Mouse (Mus musculus): ENCODE data around the gene Zfhx3. TPM values are rescaled to one million over a fixed set of nuclear protein-coding genes. Genes with fewer than 3 reads are reported as not detected.

Gene Zfhx3
- polyA plus RNA-seq, 1 experiment from 2014 or later, result 6.2 TPM

DNA sequence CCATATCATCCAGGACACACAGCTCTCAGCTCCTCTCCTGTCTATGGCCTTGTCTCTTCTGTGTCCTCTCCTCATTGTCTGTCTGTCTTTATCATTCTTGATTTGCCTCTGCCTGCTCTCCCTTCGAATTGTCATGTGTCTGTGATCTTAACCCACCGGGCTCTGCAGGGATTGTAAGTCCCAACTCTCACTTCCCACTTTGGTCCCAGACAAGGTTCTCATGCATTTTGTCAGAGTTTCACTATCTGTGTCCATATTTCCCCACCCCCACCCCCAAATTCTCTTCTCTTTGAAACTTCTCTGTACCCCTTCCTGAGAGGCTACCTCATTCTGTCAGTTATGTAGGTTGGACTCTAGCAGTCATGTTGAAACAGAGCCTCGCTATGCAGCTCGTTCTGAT is 579.6 kb downstream of the Zfhx3 start:
- Histone ChIP-seq H3K4me2 (no peak overlapping the region), H3K27ac (replicated peaks) (no peak overlapping the region), H3K9ac (no peak overlapping the region), H3K27me3 (replicated peaks) (no peaks in the 10 kb centered on the region), H3K4me1 (no peaks in the 10 kb centered on the region), H3K9me3 (no peaks in the 10 kb centered on the region), H3K36me3 (no peaks in the 10 kb centered on the region), H3K4me3 (no peak overlapping the region)
- 78% methylated on average over 4 of the region's 4 CpGs for WGBS
- no peak for ATAC-seq (ENCODE audit: extremely low read depth, insufficient number of reproducible peaks, low FRiP score, low TSS enrichment)

DNA sequence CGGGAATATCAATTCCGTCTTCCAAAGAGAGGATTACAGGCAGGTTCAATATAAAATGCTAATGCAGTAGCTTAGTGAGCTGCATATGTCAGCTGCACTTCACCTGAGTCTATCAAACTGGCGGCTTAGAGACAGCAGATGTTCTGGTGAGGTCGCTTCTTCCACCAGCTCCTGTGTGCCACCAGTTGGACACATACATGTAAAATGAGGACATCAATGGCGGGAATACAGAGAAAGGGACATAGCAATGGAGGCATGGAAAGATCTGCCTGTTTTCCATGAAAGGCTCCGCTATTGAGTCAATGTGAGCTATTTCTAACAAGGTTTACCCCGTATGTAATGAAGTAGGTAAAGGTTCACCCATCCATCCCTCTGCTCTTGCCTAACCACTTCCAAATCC is 587.0 kb downstream of the Zfhx3 start:
- Histone ChIP-seq H3K9me3 (no peaks in the 10 kb centered on the region), H3K27ac (replicated peaks) (no peak overlapping the region), H3K27me3 (replicated peaks) (peaks cover 4% of the 10 kb centered on the region; the same call in 1 of the 2 replicates), H3K36me3 (no peaks in the 10 kb centered on the region), H3K4me3 (no peak overlapping the region), H3K4me1 (no peaks in the 10 kb centered on the region), H3K4me2 (no peak overlapping the region), H3K9ac (no peak overlapping the region)
- WGBS, result 88% methylated on average over 7 of the region's 7 CpGs
- no peak for ATAC-seq (ENCODE audit: extremely low read depth, insufficient number of reproducible peaks, low FRiP score, low TSS enrichment)

DNA sequence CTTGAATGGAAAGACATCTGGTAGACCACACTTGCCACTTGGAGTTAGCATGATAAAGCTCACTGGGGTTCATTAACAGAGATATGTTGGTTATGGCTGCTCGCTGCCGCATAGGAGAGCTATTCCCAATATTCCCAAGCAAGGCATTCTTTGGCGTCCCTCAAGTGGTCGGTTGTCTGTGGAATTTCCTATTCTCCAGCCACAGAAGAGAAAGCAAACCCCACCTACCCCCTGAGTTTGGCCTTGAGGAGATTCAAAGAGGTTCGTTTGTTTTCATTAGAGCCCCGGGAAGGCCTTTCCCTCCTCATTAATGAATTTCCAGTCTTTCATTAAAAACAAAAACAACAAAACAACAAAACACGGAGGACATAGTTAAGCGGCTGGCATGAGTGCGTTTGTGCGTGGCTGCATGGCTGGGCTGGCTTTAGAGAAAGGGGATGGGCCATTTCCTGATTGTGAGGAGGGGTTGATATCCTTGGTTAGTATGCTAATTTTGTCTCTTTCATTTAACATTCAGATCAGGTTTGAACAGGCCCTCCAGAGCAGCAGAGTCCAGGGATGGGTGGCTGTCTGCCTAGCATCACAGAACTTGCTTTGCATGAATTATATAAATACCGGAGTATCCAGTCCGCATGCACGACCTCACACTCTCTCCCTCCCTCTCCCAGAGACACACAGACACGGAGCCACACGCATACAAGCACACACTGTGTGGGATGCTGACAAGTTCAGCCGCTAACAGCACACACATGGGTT is 592.9 kb downstream of the Zfhx3 start:
- peaks cover 12% of the 10 kb centered on the region for H3K4me1 ChIP-seq
- H3K36me3 ChIP-seq, result no peaks in the 10 kb centered on the region
- H3K4me2 ChIP-seq, result no peak overlapping the region
- no peak overlapping the region for H3K9ac ChIP-seq
- WGBS, result 76% methylated on average over 16 of the region's 16 CpGs
- no peak overlapping the region for H3K4me3 ChIP-seq
- no peaks in the 10 kb centered on the region for H3K9me3 ChIP-seq
- ATAC-seq (ENCODE audit: extremely low read depth, insufficient number of reproducible peaks, low FRiP score, low TSS enrichment), result no peak
- no peak overlapping the region for H3K27ac ChIP-seq (replicated peaks)
- H3K27me3 ChIP-seq (replicated peaks), result peaks cover 30% of the 10 kb centered on the region

DNA sequence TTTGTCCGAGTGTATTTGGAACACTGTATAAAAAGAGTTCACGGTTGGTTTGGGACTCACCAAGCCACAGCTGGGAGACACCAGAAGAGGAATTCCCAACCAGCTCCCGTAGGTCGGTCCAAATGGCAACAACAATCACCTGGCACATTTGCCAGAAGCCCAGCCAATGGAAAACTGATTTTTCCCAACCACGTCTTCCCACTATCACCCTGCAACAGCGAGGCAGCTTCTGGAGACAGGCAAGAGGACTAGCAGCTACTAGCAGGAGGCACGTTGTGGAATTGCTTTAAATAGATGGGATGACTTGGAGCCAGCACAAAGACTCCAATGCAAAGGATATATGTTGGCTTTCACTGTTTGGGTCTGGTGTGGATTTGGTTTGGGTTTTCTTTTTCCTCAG is 593.7 kb downstream of the Zfhx3 start:
- no peak overlapping the region for H3K4me3 ChIP-seq
- no peak for ATAC-seq (ENCODE audit: extremely low read depth, insufficient number of reproducible peaks, low FRiP score, low TSS enrichment)
- 70% methylated on average over 7 of the region's 7 CpGs for WGBS
- H3K27ac ChIP-seq (replicated peaks), result no peak overlapping the region
- H3K27me3 ChIP-seq (replicated peaks), result peaks cover 33% of the 10 kb centered on the region
- H3K4me2 ChIP-seq, result no peak overlapping the region
- H3K36me3 ChIP-seq, result no peaks in the 10 kb centered on the region
- peaks cover 12% of the 10 kb centered on the region for H3K4me1 ChIP-seq
- no peak overlapping the region for H3K9ac ChIP-seq
- no peaks in the 10 kb centered on the region for H3K9me3 ChIP-seq

DNA sequence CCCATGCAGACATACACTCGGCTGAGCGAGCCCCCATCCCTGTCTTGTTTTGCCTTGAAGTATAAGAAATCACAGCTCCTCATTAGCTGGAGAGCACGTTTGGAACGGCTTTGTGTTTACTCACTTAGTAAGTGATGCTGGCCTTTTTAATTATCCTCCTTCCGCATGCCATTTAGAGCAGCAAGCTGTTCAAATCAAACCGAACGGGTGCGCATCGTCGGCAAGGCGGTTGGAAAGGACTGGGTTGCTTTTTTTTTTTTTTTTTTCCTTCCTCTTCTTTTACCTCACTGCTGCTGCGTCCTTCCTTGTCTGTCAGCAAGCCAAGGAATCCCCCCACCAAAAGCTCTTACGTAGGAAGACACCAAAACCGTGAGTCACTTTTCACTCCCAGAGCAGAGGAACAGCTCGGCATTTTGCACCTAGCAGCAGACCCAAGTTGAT is 594.5 kb downstream of the Zfhx3 start:
- no peaks in the 10 kb centered on the region for H3K36me3 ChIP-seq
- peaks cover 12% of the 10 kb centered on the region for H3K4me1 ChIP-seq
- H3K9ac ChIP-seq, result no peak overlapping the region
- no peaks in the 10 kb centered on the region for H3K9me3 ChIP-seq
- 75% methylated on average over 15 of the region's 15 CpGs for WGBS
- no peak for ATAC-seq (ENCODE audit: extremely low read depth, insufficient number of reproducible peaks, low FRiP score, low TSS enrichment)
- H3K4me2 ChIP-seq, result no peak overlapping the region
- H3K27ac ChIP-seq (replicated peaks), result no peak overlapping the region
- H3K27me3 ChIP-seq (replicated peaks), result peaks cover 36% of the 10 kb centered on the region
- H3K4me3 ChIP-seq, result no peak overlapping the region

GRCm38 (mm10) chr8:108537686-108538551 is 595.5 kb downstream of the Zfhx3 start:
- ATAC-seq (ENCODE audit: extremely low read depth, insufficient number of reproducible peaks, low FRiP score, low TSS enrichment), result no peak
- H3K4me2 ChIP-seq, result peak overlapping the region; percentile 18; the same call in 1 of the 2 replicates
- H3K9ac ChIP-seq, result no peak overlapping the region
- H3K4me1 ChIP-seq, result peaks cover 12% of the 10 kb centered on the region
- H3K27me3 ChIP-seq (replicated peaks), result peaks cover 36% of the 10 kb centered on the region
- H3K36me3 ChIP-seq, result no peaks in the 10 kb centered on the region
- WGBS, result 62% methylated on average over 25 of the region's 25 CpGs
- no peak overlapping the region for H3K27ac ChIP-seq (replicated peaks)
- no peaks in the 10 kb centered on the region for H3K9me3 ChIP-seq
- H3K4me3 ChIP-seq, result no peak overlapping the region

- Histone ChIP-seq H3K4me1 (peaks cover 12% of the 10 kb centered on the region), H3K9me3 (no peaks in the 10 kb centered on the region), H3K4me3 (no peak overlapping the region), H3K9ac (no peak overlapping the region), H3K36me3 (no peaks in the 10 kb centered on the region), H3K27me3 (replicated peaks) (peaks cover 40% of the 10 kb centered on the region), H3K27ac (replicated peaks) (no peak overlapping the region), H3K4me2 (peak overlapping the region; percentile 22; the same call in 1 of the 2 replicates)
- 20% methylated on average over 8 of the region's 8 CpGs for WGBS
- no peak for ATAC-seq (ENCODE audit: extremely low read depth, insufficient number of reproducible peaks, low FRiP score, low TSS enrichment)
These were observed 596.6 kb downstream of the Zfhx3 start for GRCm38 (mm10) chr8:108538929-108539555.

DNA sequence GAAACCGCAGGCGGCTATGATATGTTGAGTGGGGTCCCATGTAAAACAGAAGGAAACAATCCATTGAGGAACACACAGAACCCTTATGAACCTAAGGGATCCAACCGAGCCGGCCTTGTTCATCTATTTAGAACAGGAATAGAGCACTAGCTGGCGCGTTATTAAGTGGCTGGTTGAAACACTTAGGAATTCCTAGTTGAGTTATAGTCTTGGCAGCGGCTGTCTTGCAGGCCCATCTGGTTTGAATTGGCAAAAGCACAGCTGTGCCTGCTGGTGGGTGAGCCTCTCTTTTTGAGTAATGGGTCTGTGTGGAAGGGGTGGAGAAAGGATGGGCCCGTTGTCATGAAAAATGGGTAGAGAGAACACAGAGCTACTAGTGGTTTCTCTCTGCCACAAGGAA is 610.1 kb downstream of the Zfhx3 start:
- no peaks in the 10 kb centered on the region for H3K36me3 ChIP-seq
- ATAC-seq (ENCODE audit: extremely low read depth, insufficient number of reproducible peaks, low FRiP score, low TSS enrichment), result no peak

DNA sequence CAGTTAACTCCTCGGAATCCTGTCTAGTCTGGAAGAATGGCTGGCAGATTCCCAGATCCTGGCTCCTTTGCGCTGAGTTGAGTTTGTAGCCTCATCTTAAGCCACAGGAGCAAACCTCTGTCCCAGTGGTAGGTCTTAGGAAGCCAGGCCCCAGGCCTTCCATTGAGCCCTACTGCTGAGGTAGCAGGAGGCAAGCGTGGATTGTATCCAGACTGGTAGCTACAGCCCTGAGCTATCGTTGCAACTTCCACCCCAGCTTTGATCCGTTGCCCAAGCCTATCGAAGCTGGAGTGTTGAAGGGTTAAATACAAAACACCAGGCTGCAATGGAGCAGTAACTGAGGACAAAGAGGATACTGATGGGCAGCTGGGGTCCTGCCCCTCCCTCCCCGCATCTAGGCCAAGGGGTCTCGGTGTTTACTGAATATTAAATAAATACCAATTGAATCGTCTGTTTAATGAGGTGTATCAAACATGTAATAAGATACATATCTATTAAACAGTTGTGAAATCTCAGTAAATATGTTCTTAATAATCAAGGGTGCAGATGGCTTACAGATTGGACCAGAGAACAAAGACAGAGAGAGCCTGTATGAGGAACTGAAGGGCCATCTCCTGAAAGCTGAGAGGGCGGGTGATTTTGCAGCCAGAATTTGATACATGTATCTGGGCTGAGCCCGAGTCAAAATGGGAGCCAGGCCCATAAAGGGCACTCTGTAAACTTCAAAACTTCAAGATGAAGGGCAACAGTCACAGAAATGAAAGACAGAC is 611.5 kb downstream of the Zfhx3 start:
- no peaks in the 10 kb centered on the region for H3K36me3 ChIP-seq
- H3K4me1 ChIP-seq, result no peaks in the 10 kb centered on the region
- no peak overlapping the region for H3K27ac ChIP-seq (replicated peaks)
- H3K4me2 ChIP-seq, result no peak overlapping the region
- no peaks in the 10 kb centered on the region for H3K27me3 ChIP-seq (replicated peaks)
- 77% methylated on average over 11 of the region's 11 CpGs for WGBS
- H3K4me3 ChIP-seq, result no peak overlapping the region
- H3K9ac ChIP-seq, result no peak overlapping the region
- ATAC-seq (ENCODE audit: extremely low read depth, insufficient number of reproducible peaks, low FRiP score, low TSS enrichment), result no peak
- H3K9me3 ChIP-seq, result no peaks in the 10 kb centered on the region

More for the DNA sequence above, 610.1 kb downstream of the Zfhx3 start:
- 73% methylated on average over 8 of the region's 8 CpGs for WGBS
- Histone ChIP-seq H3K9ac (no peak overlapping the region), H3K27me3 (replicated peaks) (no peaks in the 10 kb centered on the region), H3K4me2 (no peak overlapping the region), H3K4me3 (no peak overlapping the region), H3K9me3 (no peaks in the 10 kb centered on the region), H3K4me1 (no peaks in the 10 kb centered on the region), H3K27ac (replicated peaks) (no peak overlapping the region)

- ATAC-seq (ENCODE audit: extremely low read depth, insufficient number of reproducible peaks, low FRiP score, low TSS enrichment), result no peak
- Histone ChIP-seq H3K4me1 (no peaks in the 10 kb centered on the region), H3K4me3 (no peak overlapping the region), H3K36me3 (no peaks in the 10 kb centered on the region), H3K9me3 (no peaks in the 10 kb centered on the region), H3K4me2 (no peak overlapping the region), H3K27ac (replicated peaks) (no peak overlapping the region), H3K27me3 (replicated peaks) (no peaks in the 10 kb centered on the region), H3K9ac (no peak overlapping the region)
- WGBS, result 81% methylated on average over 12 of the region's 12 CpGs
These were observed 612.3 kb downstream of the Zfhx3 start for GRCm38 (mm10) chr8:108554578-108555245.
